Mouse (Mus musculus): ENCODE measurements around the gene Rer1.

Rer1 gene

DNA sequence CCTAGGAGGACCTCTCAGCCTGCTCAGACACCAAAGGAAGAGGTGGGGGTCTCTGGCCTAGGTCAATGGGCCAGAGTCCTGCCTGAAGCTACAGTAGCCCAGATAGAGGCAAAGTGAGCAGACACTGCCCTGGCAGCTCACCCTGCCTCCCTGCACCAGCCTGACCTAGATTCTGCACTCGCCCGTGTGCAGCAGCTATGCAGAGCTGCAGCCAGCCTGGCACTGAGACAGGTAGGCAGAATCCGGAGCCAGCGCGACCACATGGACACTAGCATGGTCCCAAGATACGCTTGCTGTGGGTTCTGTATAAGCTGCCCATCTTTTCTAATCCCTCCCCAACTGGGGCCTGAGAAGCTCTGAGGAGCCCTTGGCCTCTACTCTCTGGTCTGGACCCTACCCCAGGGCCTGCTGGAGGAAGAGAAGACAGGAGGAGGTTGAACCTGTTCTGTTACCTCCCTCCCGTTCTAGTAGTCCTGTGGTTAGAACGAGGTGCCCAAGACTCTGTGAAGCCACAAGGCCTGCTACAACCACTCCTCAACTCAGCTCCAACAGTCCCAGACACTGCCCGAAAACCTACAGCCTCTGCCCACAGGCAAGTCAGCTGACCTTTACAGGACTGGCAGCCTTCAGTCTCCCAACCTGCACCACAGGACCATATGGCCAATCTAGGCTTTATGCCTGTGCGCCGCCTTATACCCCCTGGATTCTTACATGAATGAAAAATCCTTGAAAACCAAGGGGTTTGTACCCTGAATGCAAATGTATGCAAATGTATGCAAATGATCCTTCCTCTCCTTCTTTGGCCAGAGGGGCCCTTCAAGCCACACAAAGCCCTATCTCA is 61.8 kb downstream of the Rer1 start:
- no peak for DNase-seq (ENCODE audit: inconsistent ontology term)
